Mouse (Mus musculus) heart, embryonic 13.5 days (tissue): ENCODE measurements around the gene Ilk. TPM values are rescaled to one million over a fixed set of nuclear protein-coding genes. Genes with fewer than 3 reads are reported as not detected.

Experiments
- ATAC-seq: fragments of 200-750 bp; cut with Nextera tagmentation; 2 replicates; pipeline ENCODE4 v1.8.0; 2017; ENCODE audit warnings: moderate TSS enrichment; ENCODE audit not compliant: insufficient number of reproducible peaks, low FRiP score, low TSS enrichment; ENCODE audit errors: extremely low read depth
- H3K27ac ChIP-seq: fragments of 300-500 bp; sonication (generic); replicated peaks from 2 replicates; pipeline ENCODE4 v1.5.1; 2015; ENCODE audit warnings: moderate library complexity, mild to moderate bottlenecking, inconsistent platforms
- H3K27me3 ChIP-seq: fragments of 300-500 bp; sonication (generic); replicated peaks from 2 replicates; pipeline ENCODE4 v1.6.1; 2015; ENCODE audit warnings: mild to moderate bottlenecking, inconsistent platforms
- H3K36me3 ChIP-seq: fragments of 300-500 bp; sonication (generic); 2 replicates; pipeline ENCODE4 v1.6.1; 2015; ENCODE audit warnings: mild to moderate bottlenecking, inconsistent platforms
- H3K4me1 ChIP-seq: fragments of 300-500 bp; sonication (generic); 2 replicates; pipeline ENCODE4 v1.6.1; 2015; ENCODE audit warnings: inconsistent platforms
- H3K4me2 ChIP-seq: fragments of 300-500 bp; sonication (generic); 2 replicates; pipeline ENCODE4 v1.6.1; 2015; ENCODE audit warnings: inconsistent platforms, mild to moderate bottlenecking, moderate library complexity
- H3K4me3 ChIP-seq: fragments of 300-500 bp; sonication (generic); 2 replicates; pipeline ENCODE4 v1.5.1; 2015; ENCODE audit warnings: moderate library complexity, mild to moderate bottlenecking, inconsistent platforms
- H3K9ac ChIP-seq: fragments of 300-500 bp; sonication (generic); 2 replicates; pipeline ENCODE4 v1.6.1; 2015; ENCODE audit warnings: inconsistent platforms, mild to moderate bottlenecking, moderate library complexity
- H3K9me3 ChIP-seq: fragments of 300-500 bp; sonication (generic); 2 replicates; pipeline ENCODE4 v1.6.1; 2016; ENCODE audit warnings: inconsistent platforms
- WGBS: fragments of 180-500 bp; shearing (Covaris S2); methylation state at CpG from one replicate; pipeline ENCODE4 v1.1.7; 2015; ENCODE audit warnings: mixed read lengths; 5-methylcytosine and 5-hydroxymethylcytosine counted together
- polyA plus RNA-seq: library from polyadenylated mRNA; unstranded; fragments of >200 nt; fragmentation: Nextera tagmentation; extraction: Ambion mirVana; gene quantifications from 2 replicates; pipeline ENCODE4 v1.2.1, GENCODE M21; 2015

Gene Ilk
- polyA plus RNA-seq, 1 experiment from 2014 or later: 354 TPM

DNA sequence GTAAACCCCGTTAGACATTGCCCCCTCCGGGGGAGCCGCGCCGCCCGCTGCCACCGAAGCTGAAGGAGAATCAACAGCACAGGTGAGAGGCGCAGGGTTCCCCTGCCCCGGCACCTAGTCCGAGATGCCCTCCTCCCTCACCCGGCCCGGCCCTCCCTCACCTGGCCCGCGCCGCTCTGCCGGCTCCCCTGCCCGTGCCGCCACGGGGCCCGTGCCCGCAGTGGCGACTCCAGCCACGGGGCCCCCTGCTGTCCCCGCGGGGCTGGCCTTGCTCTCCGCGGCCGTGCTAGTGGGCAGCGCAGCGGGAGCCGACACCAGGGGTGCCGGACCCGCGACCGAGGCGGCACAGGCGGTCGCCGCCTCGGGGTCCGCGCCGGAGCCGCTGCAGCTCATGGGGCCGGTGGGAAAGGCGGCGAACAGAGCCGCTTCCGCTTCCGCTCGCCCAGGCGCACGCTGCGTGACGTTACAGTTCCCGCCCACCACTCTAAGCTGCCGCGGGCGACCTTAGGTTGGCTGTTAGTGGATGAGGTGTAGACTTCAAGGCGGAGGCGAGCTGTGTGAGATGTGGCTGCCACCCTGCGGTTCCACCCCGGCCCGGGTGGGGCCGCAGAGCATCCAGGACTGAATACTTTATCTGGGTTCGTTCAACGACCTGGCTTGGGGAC is 7.7 kb downstream of the Ilk start, which contains the start of gene Taf10:
Gene Taf10, minus strand, starts transcription at position 436 of the 665 bp plus-strand sequence.
- under 1% methylated on average over 61 of the region's 67 CpGs for WGBS
- no peaks in the 10 kb centered on the region for H3K27me3 ChIP-seq
- H3K4me3 ChIP-seq: peak within 1 kb of the TSS; percentile 92
- H3K36me3 ChIP-seq: peaks cover 71% of the 10 kb centered on the region
- peak; percentile 86 for ATAC-seq
- no peaks in the 10 kb centered on the region for H3K9me3 ChIP-seq
- H3K4me2 ChIP-seq: peak within 1 kb of the TSS; percentile 85
- H3K27ac ChIP-seq: peak within 1 kb of the TSS; percentile 83
- peaks cover 26% of the 10 kb centered on the region for H3K4me1 ChIP-seq
- H3K9ac ChIP-seq: peak within 1 kb of the TSS; percentile 98

DNA sequence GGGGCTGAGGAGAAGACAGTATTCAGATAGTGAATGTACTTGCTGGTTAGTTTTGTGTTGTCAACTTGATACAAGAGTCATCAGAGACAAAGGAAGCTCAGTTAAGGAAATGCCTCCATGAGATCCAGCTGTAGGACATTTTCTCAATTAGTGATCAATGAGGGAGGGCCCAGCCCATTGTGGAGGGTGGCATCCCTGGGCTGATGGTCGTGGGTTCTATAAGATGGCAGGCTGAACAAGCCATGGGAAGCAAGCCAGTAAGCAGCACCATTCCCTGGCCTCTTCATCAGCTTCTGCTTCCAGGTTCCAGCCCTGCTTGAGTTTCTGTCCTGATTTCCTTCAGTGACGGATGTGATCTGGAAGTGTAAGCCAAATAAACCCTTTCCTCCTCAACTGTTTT is 11.4 kb downstream of the Ilk start:
- H3K27me3 ChIP-seq: no peaks in the 10 kb centered on the region
- H3K4me1 ChIP-seq: peaks cover 32% of the 10 kb centered on the region
- H3K9ac ChIP-seq: no peak overlapping the region
- H3K4me2 ChIP-seq: no peak overlapping the region
- H3K27ac ChIP-seq: no peak overlapping the region
- H3K4me3 ChIP-seq: no peak overlapping the region
- peaks cover 47% of the 10 kb centered on the region for H3K36me3 ChIP-seq
- no peaks in the 10 kb centered on the region for H3K9me3 ChIP-seq
- no peak for ATAC-seq
- WGBS: 83% methylated on average over 2 of the region's 2 CpGs

DNA sequence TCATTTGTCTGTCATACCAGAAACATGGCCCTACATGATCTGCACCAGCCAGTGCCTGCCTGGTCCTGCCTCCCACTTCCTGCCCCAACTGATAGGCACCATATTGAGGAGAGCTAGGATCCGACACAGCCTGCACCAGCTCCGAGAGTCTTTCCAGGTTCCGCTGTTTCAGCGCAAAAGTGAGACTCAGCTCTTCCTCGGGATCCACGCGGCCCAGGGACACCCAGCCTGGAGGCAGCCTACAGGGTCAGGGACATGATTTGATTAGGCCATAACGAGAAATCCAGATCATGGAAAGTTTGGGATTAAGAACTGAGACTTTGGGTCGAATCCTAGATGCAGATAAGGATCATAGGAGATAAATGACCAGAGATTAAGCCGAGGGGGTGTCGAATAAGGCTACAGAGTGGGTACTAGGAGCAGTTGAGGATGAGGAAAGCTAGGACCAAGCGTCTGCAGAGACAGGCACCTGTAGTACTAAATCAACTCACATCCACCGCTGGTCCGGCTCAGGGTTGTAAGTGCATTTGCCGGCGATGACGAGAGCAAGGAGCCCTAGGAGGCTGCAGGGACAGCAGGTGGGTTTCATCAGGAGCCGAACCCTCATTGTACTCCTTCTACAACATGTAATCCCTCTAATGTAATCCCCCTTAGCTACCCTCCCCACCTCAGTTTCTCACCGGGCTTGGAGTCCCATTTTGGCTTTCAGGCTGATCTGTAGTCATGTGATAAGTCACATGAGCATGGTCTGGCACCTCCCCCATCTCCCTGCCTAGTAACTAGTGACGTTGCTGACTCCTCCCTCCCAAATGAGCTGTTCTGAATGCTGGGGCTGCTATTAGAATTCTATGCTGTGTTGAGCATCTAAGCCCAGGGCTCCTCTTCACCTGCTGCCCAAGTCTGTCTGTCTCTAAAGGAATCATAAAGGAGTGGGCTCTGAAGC is 15.4 kb downstream of the Ilk start, which contains the start of gene Tpp1:
Gene Tpp1, minus strand, starts transcription at position 745 of the 943 bp plus-strand sequence.
- 16% methylated on average over 20 of the region's 20 CpGs for WGBS
- peak within 1 kb of the TSS; percentile 67 for H3K4me3 ChIP-seq

DNA sequence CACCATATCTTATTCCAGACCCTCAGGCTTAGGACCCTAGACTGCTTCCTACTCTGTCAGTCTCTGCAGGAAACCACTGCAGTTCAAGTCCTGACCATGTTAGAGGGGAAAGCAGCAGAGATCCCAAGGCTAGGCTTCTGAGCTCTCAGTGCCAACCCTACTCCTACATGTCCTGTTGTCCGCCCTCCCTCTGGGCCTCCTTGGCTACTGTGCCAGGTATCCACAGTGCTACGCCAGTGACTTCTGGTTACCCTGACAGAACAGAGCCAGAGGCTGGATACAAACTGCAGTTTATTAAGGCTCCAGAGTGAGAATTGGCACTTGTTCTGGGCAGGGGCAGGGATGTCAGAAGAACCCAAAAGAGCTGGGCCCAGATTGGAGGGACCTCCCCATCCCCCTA is 16.3 kb downstream of the Ilk start:
- H3K9me3 ChIP-seq: no peaks in the 10 kb centered on the region
- peaks cover 69% of the 10 kb centered on the region for H3K36me3 ChIP-seq
- H3K4me1 ChIP-seq: peaks cover 17% of the 10 kb centered on the region
- 76% methylated on average over 2 of the region's 2 CpGs for WGBS
- H3K9ac ChIP-seq: no peak overlapping the region
- no peaks in the 10 kb centered on the region for H3K27me3 ChIP-seq
- ATAC-seq: no peak
- H3K4me3 ChIP-seq: no peak overlapping the region
- no peak overlapping the region for H3K27ac ChIP-seq
- H3K4me2 ChIP-seq: no peak overlapping the region

More for the DNA sequence above, 15.4 kb downstream of the Ilk start, which contains the start of gene Tpp1:
- ATAC-seq: peak; percentile 90
- peaks cover 69% of the 10 kb centered on the region for H3K36me3 ChIP-seq
- no peaks in the 10 kb centered on the region for H3K9me3 ChIP-seq
- H3K27me3 ChIP-seq: no peaks in the 10 kb centered on the region
- H3K27ac ChIP-seq: peak within 1 kb of the TSS; percentile 25; the same call in 1 of the 2 replicates
- peaks cover 17% of the 10 kb centered on the region for H3K4me1 ChIP-seq
- peak within 1 kb of the TSS; percentile 84 for H3K9ac ChIP-seq
- H3K4me2 ChIP-seq: peak within 1 kb of the TSS; percentile 79

- no peaks in the 10 kb centered on the region for H3K27me3 ChIP-seq
- no peak overlapping the region for H3K27ac ChIP-seq
- no peak for ATAC-seq
- H3K36me3 ChIP-seq: peaks cover 69% of the 10 kb centered on the region
- no peak overlapping the region for H3K9ac ChIP-seq
- peaks cover 17% of the 10 kb centered on the region for H3K4me1 ChIP-seq
- WGBS: 85% methylated on average over 10 of the region's 10 CpGs
- no peak overlapping the region for H3K4me3 ChIP-seq
- no peaks in the 10 kb centered on the region for H3K9me3 ChIP-seq
- H3K4me2 ChIP-seq: no peak overlapping the region
These were observed 16.9 kb downstream of the Ilk start for GRCm38 (mm10) chr7:105753281-105753680.

DNA sequence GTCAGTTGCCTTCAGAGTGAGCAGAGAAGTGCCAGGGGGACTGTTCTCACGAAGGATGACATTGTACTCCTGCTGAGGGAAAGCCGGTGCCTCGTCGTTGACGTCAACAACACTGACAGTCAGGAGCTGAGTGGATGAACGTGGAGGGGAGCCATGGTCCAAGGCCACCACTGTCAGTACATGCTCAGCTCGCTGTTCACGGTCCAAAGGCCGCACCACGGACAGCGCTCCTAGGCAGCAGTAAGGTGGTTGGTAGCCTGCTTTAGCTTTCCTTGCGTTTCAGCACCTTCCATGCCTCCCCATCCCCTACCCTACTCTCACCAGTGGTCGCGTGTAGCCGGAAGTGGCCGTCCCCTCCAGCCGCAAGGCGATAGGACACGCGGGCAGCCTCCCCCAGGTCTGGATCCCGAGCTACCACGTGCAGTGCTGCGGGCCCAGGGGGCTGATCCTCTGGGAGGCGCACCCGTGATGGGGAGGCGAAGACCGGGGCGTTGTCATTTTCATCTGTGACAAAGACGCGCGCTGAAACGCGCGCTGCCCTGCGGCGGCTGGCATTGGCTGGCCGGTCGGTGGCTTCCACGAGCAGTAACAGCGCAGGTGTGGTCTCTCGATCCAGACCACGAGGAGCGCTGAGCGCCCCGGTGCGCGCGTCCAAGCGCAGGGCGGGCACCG is 25.6 kb downstream of the Ilk start:
- Histone ChIP-seq H3K4me2 (peak overlapping the region; percentile 78), H3K27me3 (peaks cover 44% of the 10 kb centered on the region), H3K9ac (peak overlapping the region; percentile 44; the same call in 1 of the 2 replicates), H3K27ac (no peak overlapping the region), H3K4me1 (peaks cover 7% of the 10 kb centered on the region; the same call in 1 of the 2 replicates), H3K4me3 (peak overlapping the region; percentile 47), H3K9me3 (no peaks in the 10 kb centered on the region), H3K36me3 (peaks cover 88% of the 10 kb centered on the region)
- ATAC-seq: 0 out of 2 replicates have a peak, but pooled peaks have one; percentile 19
- WGBS: 23% methylated on average over 51 of the region's 51 CpGs

- ATAC-seq: no peak
- H3K4me3 ChIP-seq: peak overlapping the region; percentile 47
- H3K4me1 ChIP-seq: peaks cover 13% of the 10 kb centered on the region
- peaks cover 44% of the 10 kb centered on the region for H3K27me3 ChIP-seq
- peak overlapping the region; percentile 44; the same call in 1 of the 2 replicates for H3K9ac ChIP-seq
- 24% methylated on average over 55 of the region's 55 CpGs for WGBS
- H3K27ac ChIP-seq: no peak overlapping the region
- H3K36me3 ChIP-seq: peaks cover 80% of the 10 kb centered on the region
- H3K4me2 ChIP-seq: peak overlapping the region; percentile 78
- H3K9me3 ChIP-seq: no peaks in the 10 kb centered on the region
These were observed 26.3 kb downstream of the Ilk start for GRCm38 (mm10) chr7:105762517-105763270.

GRCm38 (mm10) chr7:105764331-105764730 is 27.9 kb downstream of the Ilk start:
- Histone ChIP-seq H3K27me3 (peaks cover 44% of the 10 kb centered on the region), H3K4me2 (no peak overlapping the region), H3K36me3 (peaks cover 64% of the 10 kb centered on the region), H3K9ac (no peak overlapping the region), H3K4me1 (peaks cover 27% of the 10 kb centered on the region), H3K9me3 (no peaks in the 10 kb centered on the region), H3K4me3 (no peak overlapping the region), H3K27ac (no peak overlapping the region)
- WGBS: 86% methylated on average over 11 of the region's 11 CpGs
- no peak for ATAC-seq

DNA sequence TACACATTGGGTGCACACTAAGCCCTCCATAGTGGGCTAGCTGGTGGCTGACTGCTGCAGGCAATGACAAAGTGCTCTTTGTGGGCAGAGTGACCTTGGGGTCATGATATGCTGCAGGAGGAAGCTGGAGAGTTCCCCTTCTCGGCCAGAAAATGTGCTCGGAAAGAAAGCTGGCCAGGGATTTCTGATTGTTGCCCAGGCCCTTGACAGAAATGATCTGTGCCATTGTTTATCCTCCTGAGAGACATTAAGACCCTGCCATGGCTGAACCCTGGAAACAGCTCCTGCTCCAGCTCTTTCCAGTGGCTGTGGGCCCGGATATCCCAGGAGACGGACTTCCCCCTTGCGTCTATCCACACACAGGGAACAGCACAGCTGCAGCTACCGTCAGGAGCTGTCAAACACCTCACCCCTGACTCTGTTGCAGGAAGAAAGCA is 31.4 kb downstream of the Ilk start:
- no peaks in the 10 kb centered on the region for H3K9me3 ChIP-seq
- no peak for ATAC-seq
- H3K9ac ChIP-seq: 0 out of 2 replicates have a peak overlapping the region, but pooled peaks have one; percentile 3
- 35% methylated on average over 6 of the region's 6 CpGs for WGBS
- H3K27me3 ChIP-seq: peaks cover 23% of the 10 kb centered on the region
- no peak overlapping the region for H3K4me2 ChIP-seq
- H3K27ac ChIP-seq: peak overlapping the region; percentile 54
- H3K4me1 ChIP-seq: peaks cover 36% of the 10 kb centered on the region
- no peak overlapping the region for H3K4me3 ChIP-seq
- H3K36me3 ChIP-seq: peaks cover 71% of the 10 kb centered on the region

DNA sequence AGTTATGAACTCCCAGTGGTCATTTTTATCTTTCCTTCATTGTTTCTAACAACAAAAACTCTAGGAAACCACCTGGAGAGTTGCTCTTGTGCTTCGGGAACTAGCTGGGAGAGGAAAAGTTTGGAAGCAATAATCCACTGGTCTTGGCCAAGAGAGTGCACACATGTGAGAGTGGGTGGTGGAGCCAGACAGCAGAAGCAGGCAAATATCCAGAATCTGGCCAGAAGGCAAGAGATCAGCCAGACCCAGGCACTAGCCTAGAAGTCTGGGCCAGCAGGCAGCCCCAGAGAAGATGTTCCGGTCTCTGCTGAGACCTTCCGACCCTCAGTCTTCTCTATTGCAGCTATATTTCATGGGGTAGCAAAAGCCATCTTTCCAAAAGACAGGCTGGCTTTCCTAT is 33.6 kb downstream of the Ilk start:
- H3K27me3 ChIP-seq: peaks cover under 1% of the 10 kb centered on the region; the same call in 1 of the 2 replicates
- H3K9me3 ChIP-seq: no peaks in the 10 kb centered on the region
- H3K4me3 ChIP-seq: no peak overlapping the region
- ATAC-seq: no peak
- WGBS: 80% methylated on average over 3 of the region's 3 CpGs
- no peak overlapping the region for H3K27ac ChIP-seq
- H3K4me2 ChIP-seq: no peak overlapping the region
- peaks cover 52% of the 10 kb centered on the region for H3K36me3 ChIP-seq
- H3K4me1 ChIP-seq: peaks cover 52% of the 10 kb centered on the region
- no peak overlapping the region for H3K9ac ChIP-seq
